8 mouse cellular contexts compared by ENCODE assay signal in the genomic region with DNA sequence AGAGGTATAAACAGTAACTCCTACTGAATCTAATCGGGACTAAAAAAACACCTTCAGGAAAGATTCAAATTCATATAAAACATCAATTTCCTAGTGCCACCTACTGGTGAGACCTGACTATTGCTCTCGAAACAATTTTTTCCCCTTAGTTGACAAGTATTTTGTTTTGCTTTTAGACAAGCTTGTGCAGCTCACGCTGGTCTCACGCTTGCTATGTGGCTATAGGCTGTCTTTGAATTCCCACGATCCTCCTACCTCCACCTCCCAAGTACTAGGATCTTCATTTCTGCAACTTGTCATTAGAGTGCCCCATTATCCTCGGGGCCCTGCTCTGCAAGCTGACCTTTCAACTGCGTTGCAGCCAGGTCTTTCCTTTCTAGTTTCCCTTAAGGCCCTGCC. TPM values are rescaled to one million over a fixed set of nuclear protein-coding genes. Genes with fewer than 3 reads are reported as not detected.
DNase-seq lines count a peak whose midpoint lies in the region; ATAC-seq and TF ChIP-seq lines count a peak whose summit lies in the region.

No protein-coding gene starts in this region.

- H3K36me3 ChIP-seq in heart, embryonic 11.5 days (ENCODE audit: control insufficient read depth, insufficient read depth, low read length), result no peaks in the 10 kb centered on the region
- H3K36me3 ChIP-seq in ES-E14 (ENCODE audit: control insufficient read depth, insufficient read depth, low read length, poor library complexity, severe bottlenecking), result no peaks in the 10 kb centered on the region
- no peaks in the 10 kb centered on the region for H3K36me3 ChIP-seq in embryonic facial prominence, embryonic 11.5 days (replicated peaks; ENCODE audit: control insufficient read depth, insufficient read depth, low read depth, low read length)
- no peaks in the 10 kb centered on the region for H3K36me3 ChIP-seq in hindbrain, embryonic 10.5 days
- H3K36me3 ChIP-seq in limb, embryonic 11.5 days (ENCODE audit: control insufficient read depth, insufficient read depth, low read length), result no peaks in the 10 kb centered on the region
- H3K36me3 ChIP-seq in midbrain, embryonic 13.5 days, result no peaks in the 10 kb centered on the region

- H3K27ac ChIP-seq in heart, embryonic 11.5 days (ENCODE audit: low read depth, low read length), result peak overlapping the region; percentile 76
- H3K27ac ChIP-seq in ES-E14 (ENCODE audit: insufficient read depth, low read depth, low read length, poor library complexity, severe bottlenecking), result no peak overlapping the region
- H3K27ac ChIP-seq in embryonic facial prominence, embryonic 11.5 days (replicated peaks; ENCODE audit: low read depth, low read length), result peak overlapping the region; percentile 62
- peak overlapping the region; percentile 96 for H3K27ac ChIP-seq in hindbrain, embryonic 10.5 days
- 0 out of 2 replicates have a peak overlapping the region, but pooled peaks have one; percentile 23 for H3K27ac ChIP-seq in limb, embryonic 11.5 days (replicated peaks; ENCODE audit: low read depth, low read length)
- H3K27ac ChIP-seq in midbrain, embryonic 13.5 days, result peak overlapping the region; percentile 93

- peaks cover 12% of the 10 kb centered on the region for H3K4me1 ChIP-seq in heart, embryonic 11.5 days (ENCODE audit: control insufficient read depth, insufficient read depth, low read length)
- H3K4me1 ChIP-seq in ES-E14 (ENCODE audit: control insufficient read depth in 2 of 2, insufficient read depth in 2 of 2, low read length in 2 of 2, poor library complexity in 1 of 2), result peaks cover 2 to 10% of the 10 kb centered on the region in 2 experiments; a peak in 2 of 4 replicates
- no peaks in the 10 kb centered on the region for H3K4me1 ChIP-seq in embryonic facial prominence, embryonic 11.5 days (ENCODE audit: control insufficient read depth, insufficient read depth, low read length)
- H3K4me1 ChIP-seq in hindbrain, embryonic 10.5 days (replicated peaks), result peaks cover 27% of the 10 kb centered on the region
- H3K4me1 ChIP-seq in limb, embryonic 11.5 days (ENCODE audit: control insufficient read depth, insufficient read depth, low read length), result peaks cover 10% of the 10 kb centered on the region; the same call in 1 of the 2 replicates
- peaks cover 25% of the 10 kb centered on the region for H3K4me1 ChIP-seq in midbrain, embryonic 13.5 days (replicated peaks)

- DNase-seq in heart, adult 9 months (ENCODE audit: low spot score in 2 of 2), result no peak
- no peak for DNase-seq in ES-E14 (ENCODE audit: low read depth, low spot score)
- peak; percentile 88 for DNase-seq in embryonic facial prominence, embryonic 11.5 days (ENCODE audit: low spot score)
- DNase-seq in hindbrain, embryonic 10.5 days (ENCODE audit: low spot score), result no peak
- peak; percentile 74 for DNase-seq in limb, embryonic 11.5 days (ENCODE audit: low spot score)
- DNase-seq in T-cell, adult 2 months (ENCODE audit: low spot score), result no peak

- H3K4me3 ChIP-seq in heart, embryonic 11.5 days (ENCODE audit: low read depth, low read length), result peak overlapping the region; percentile 85
- H3K4me3 ChIP-seq in ES-E14 (ENCODE audit: insufficient read depth in 1 of 2, low read depth in 1 of 2, low read length in 2 of 2, poor library complexity in 1 of 2, severe bottlenecking in 1 of 2), result peak overlapping the region; percentile 39 to 67
- H3K4me3 ChIP-seq in embryonic facial prominence, embryonic 11.5 days (ENCODE audit: low read depth, low read length), result peak overlapping the region; percentile 77
- H3K4me3 ChIP-seq in hindbrain, embryonic 10.5 days, result peak overlapping the region; percentile 84
- H3K4me3 ChIP-seq in limb, embryonic 11.5 days (ENCODE audit: low read depth, low read length), result peak overlapping the region; percentile 88
- H3K4me3 ChIP-seq in midbrain, embryonic 13.5 days (replicated peaks), result peak overlapping the region; percentile 58

- H3K27me3 ChIP-seq in heart, embryonic 11.5 days (ENCODE audit: control insufficient read depth, insufficient read depth, low read length), result no peaks in the 10 kb centered on the region
- H3K27me3 ChIP-seq in embryonic facial prominence, embryonic 11.5 days (ENCODE audit: control insufficient read depth, insufficient read depth, low read length), result no peaks in the 10 kb centered on the region
- no peaks in the 10 kb centered on the region for H3K27me3 ChIP-seq in hindbrain, embryonic 10.5 days (ENCODE audit: insufficient read depth, poor library complexity, severe bottlenecking)
- no peaks in the 10 kb centered on the region for H3K27me3 ChIP-seq in limb, embryonic 11.5 days (ENCODE audit: control insufficient read depth, insufficient read depth, low read length)
- 0 out of 2 replicates have a peak, but pooled peaks cover 4% of the 10 kb centered on the region for H3K27me3 ChIP-seq in midbrain, embryonic 13.5 days

- peak overlapping the region; percentile 60; the same call in 1 of the 2 replicates for H3K9ac ChIP-seq in heart, embryonic 11.5 days (ENCODE audit: low read depth, low read length)
- H3K9ac ChIP-seq in ES-E14 (ENCODE audit: insufficient read depth, low read depth, low read length, poor library complexity, severe bottlenecking), result no peak overlapping the region
- H3K9ac ChIP-seq in embryonic facial prominence, embryonic 11.5 days (replicated peaks; ENCODE audit: low read length), result peak overlapping the region; percentile 43
- H3K9ac ChIP-seq in limb, embryonic 11.5 days (ENCODE audit: low read length), result no peak overlapping the region
- peak overlapping the region; percentile 58; the same call in 1 of the 2 replicates for H3K9ac ChIP-seq in midbrain, embryonic 13.5 days (replicated peaks)

- ATAC-seq in heart, embryonic 11.5 days (replicated peaks; ENCODE audit: insufficient number of reproducible peaks, low FRiP score, low TSS enrichment), result no peak
- peak; percentile 49; the same call in 1 of the 2 replicates for ATAC-seq in embryonic facial prominence, embryonic 11.5 days (replicated peaks; ENCODE audit: insufficient number of reproducible peaks, low FRiP score, low TSS enrichment, low read depth)
- peak; percentile 63; the same call in 1 of the 2 replicates for ATAC-seq in limb, embryonic 11.5 days (ENCODE audit: insufficient number of reproducible peaks, low FRiP score, low TSS enrichment, low read depth)
- ATAC-seq in midbrain, embryonic 13.5 days, result peak; percentile 61; the same call in 1 of the 2 replicates

- no peaks in the 10 kb centered on the region for H3K9me3 ChIP-seq in heart, embryonic 11.5 days (replicated peaks; ENCODE audit: control insufficient read depth, low read length)
- no peaks in the 10 kb centered on the region for H3K9me3 ChIP-seq in ES-E14 (ENCODE audit: control insufficient read depth, insufficient read depth, low read depth, low read length)
- H3K9me3 ChIP-seq in embryonic facial prominence, embryonic 11.5 days (replicated peaks; ENCODE audit: control insufficient read depth, low read length), result no peaks in the 10 kb centered on the region
- no peaks in the 10 kb centered on the region for H3K9me3 ChIP-seq in hindbrain, embryonic 10.5 days
- H3K9me3 ChIP-seq in limb, embryonic 11.5 days (ENCODE audit: control insufficient read depth, low read length), result no peaks in the 10 kb centered on the region
- H3K9me3 ChIP-seq in midbrain, embryonic 13.5 days, result no peaks in the 10 kb centered on the region

- peak overlapping the region; percentile 80 for H3K4me2 ChIP-seq in heart, embryonic 11.5 days
- H3K4me2 ChIP-seq in embryonic facial prominence, embryonic 11.5 days (ENCODE audit: low read depth, low read length), result peak overlapping the region; percentile 57
- peak overlapping the region; percentile 46 for H3K4me2 ChIP-seq in limb, embryonic 11.5 days (ENCODE audit: low read depth, severe bottlenecking)
- H3K4me2 ChIP-seq in midbrain, embryonic 13.5 days (replicated peaks), result peak overlapping the region; percentile 62

- under 1% methylated on average over 7 of the region's 7 CpGs for WGBS in heart, embryonic 11.5 days (ENCODE audit: insufficient replicate concordance)
- WGBS in embryonic facial prominence, embryonic 11.5 days, result under 1% methylated on average over 7 of the region's 7 CpGs
- 2% methylated on average over 7 of the region's 7 CpGs for WGBS in hindbrain, embryonic 10.5 days
- WGBS in limb, embryonic 11.5 days, result under 1% methylated on average over 7 of the region's 7 CpGs
- 0% methylated on average over 7 of the region's 7 CpGs for WGBS in midbrain, embryonic 13.5 days

- in situ Hi-C loops in ES-E14 (cut with MboI; ENCODE audit: low sequenced_read_pairs in 2 of 2, unreplicated experiment in 2 of 2), result loop anchor here in 1 of 2 experiments (10.0 kb wide), 1 partner anchor 123 kb away; a partner anchor contains a TSS

TF ChIP-seq in ES-E14, 5 proteins besides CTCF, POLR2A, EP300 and RAD21:
- TF ChIP-seq ZNF384 (IDR thresholded peaks at IDR 0.05; ENCODE audit: low read depth, low read length), result no peak
- 0 out of 2 replicates have a peak, but pooled peaks have one; percentile 34 for TF ChIP-seq HCFC1 (IDR thresholded peaks at IDR 0.05; ENCODE audit: borderline replicate concordance, insufficient read depth, low read length)
- peak; percentile 76 for TF ChIP-seq MAFK (IDR thresholded peaks at IDR 0.05; ENCODE audit: insufficient read depth, low read depth, low read length)
- no peak for TF ChIP-seq CHD2 (IDR thresholded peaks at IDR 0.05; ENCODE audit: low read depth, low read length)

RNA-seq across cellular contexts. Expression of a gene that starts 0.5 kb away (rescaled TPM):
- polyA plus RNA-seq in heart, embryonic 11.5 days (2014; fragmentation: Nextera tagmentation; extraction: Ambion mirVana), result 20.4 and 21.4 TPM in 2 replicates
- total RNA-seq in ES-E14 (2012; rRNA removed), result 19.4 and 25.6 TPM in 2 replicates
- polyA plus RNA-seq in embryonic facial prominence, embryonic 11.5 days (2014; fragmentation: Nextera tagmentation; extraction: Ambion mirVana), result 24.9 and 26.6 TPM in 2 replicates
- polyA plus RNA-seq in hindbrain, embryonic 10.5 days (2016; fragmentation: Nextera tagmentation; extraction: Ambion mirVana), result 23.6 and 29.4 TPM in 2 replicates
- polyA plus RNA-seq in limb, embryonic 11.5 days (2014; fragmentation: Nextera tagmentation; extraction: Ambion mirVana), result 24.9 and 25.1 TPM in 2 replicates
- polyA plus RNA-seq in midbrain, embryonic 13.5 days (2015; fragmentation: Nextera tagmentation; extraction: Ambion mirVana), result 37.6 and 38.3 TPM in 2 replicates

RNA-seq across cellular contexts. Expression of a gene that starts 45.4 kb away (rescaled TPM):
- polyA plus RNA-seq in heart, embryonic 11.5 days (2014; fragmentation: Nextera tagmentation; extraction: Ambion mirVana), result 1.1 and 1.8 TPM in 2 replicates
- 0.21 and 0.22 TPM in 2 replicates for total RNA-seq in ES-E14 (2012; rRNA removed)
- 1.6 and 2.7 TPM in 2 replicates for polyA plus RNA-seq in embryonic facial prominence, embryonic 11.5 days (2014; fragmentation: Nextera tagmentation; extraction: Ambion mirVana)
- 2.8 and 3.1 TPM in 2 replicates for polyA plus RNA-seq in hindbrain, embryonic 10.5 days (2016; fragmentation: Nextera tagmentation; extraction: Ambion mirVana)
- 1.5 and 2.2 TPM in 2 replicates for polyA plus RNA-seq in limb, embryonic 11.5 days (2014; fragmentation: Nextera tagmentation; extraction: Ambion mirVana)
- polyA plus RNA-seq in midbrain, embryonic 13.5 days (2015; fragmentation: Nextera tagmentation; extraction: Ambion mirVana), result 1.0 and 1.3 TPM in 2 replicates

Comparison
In these comparisons a context has a peak if more than half of its experiments do, and no peak if none do; other contexts are left out.
1. H3K9ac ChIP-seq: peak in heart, embryonic 11.5 days (single experiment), embryonic facial prominence, embryonic 11.5 days (single experiment) and midbrain, embryonic 13.5 days (single experiment); none in ES-E14 (single experiment) and limb, embryonic 11.5 days (single experiment).
2. DNase-seq: peak in embryonic facial prominence, embryonic 11.5 days (single experiment) and limb, embryonic 11.5 days (single experiment); none in heart, adult 9 months (0 of 2), ES-E14 (single experiment), hindbrain, embryonic 10.5 days (single experiment) and T-cell, adult 2 months (single experiment).
3. Peak in every context shown above with its lines, with median percentiles within 50 percentile points of each other: H3K4me2 ChIP-seq and H3K4me3 ChIP-seq.